Mouse (Mus musculus) C2C12 (cell line): ENCODE results near the gene Clip2. TPM values are rescaled to one million over a fixed set of nuclear protein-coding genes. Genes with fewer than 3 reads are reported as not detected.
"Not testable (repeated sequence)": the region's sequence is repeated elsewhere in the genome, so short reads cannot be mapped to it uniquely, and the experiment has no call there.

Experiments
- H3K27me3 ChIP-seq: one replicate; pipeline ENCODE4 v1.6.1; 2011; ENCODE audit not compliant: control insufficient read depth, insufficient read depth, insufficient read length
- H3K36me3 ChIP-seq: one replicate; pipeline ENCODE4 v1.6.1; 2011; ENCODE audit not compliant: control insufficient read depth, insufficient read depth
- H3K4me3 ChIP-seq: one replicate; pipeline ENCODE4 v1.5.1; 2011; ENCODE audit warnings: mild to moderate bottlenecking, control low read depth; ENCODE audit not compliant: poor library complexity, insufficient read depth, severe bottlenecking
- H3K79me2 ChIP-seq: one replicate; pipeline ENCODE4 v1.6.1; 2011; ENCODE audit not compliant: control insufficient read depth, insufficient read depth
- H3K79me3 ChIP-seq: one replicate; pipeline ENCODE4 v1.6.1; 2011; ENCODE audit warnings: low read depth, control low read depth
- H3ac ChIP-seq: one replicate; pipeline ENCODE3; 2011; ENCODE audit warnings: low read depth; ENCODE audit not compliant: control insufficient read depth, insufficient read length
- CEBPB ChIP-seq: IDR thresholded peaks from one replicate; pipeline ENCODE4 v1.6.1; 2011; ENCODE audit warnings: low read depth, mild to moderate bottlenecking, control low read depth, moderate library complexity
- CTCF ChIP-seq: IDR thresholded peaks from one replicate; pipeline ENCODE4 v1.5.1; 2011; ENCODE audit not compliant: control insufficient read depth, insufficient read depth, insufficient read length
- FOSL1 ChIP-seq: IDR thresholded peaks from one replicate; pipeline ENCODE4 v1.8.0; 2011; ENCODE audit warnings: mild to moderate bottlenecking, low read length; ENCODE audit not compliant: poor library complexity, insufficient read depth, severe bottlenecking
- MAX ChIP-seq: IDR thresholded peaks from one replicate; pipeline ENCODE4 v1.6.1; 2011; ENCODE audit warnings: mild to moderate bottlenecking, control low read depth
- MYOD1 ChIP-seq: IDR thresholded peaks from one replicate; pipeline ENCODE4 v1.6.1; 2011; ENCODE audit warnings: low read depth; ENCODE audit not compliant: control insufficient read depth, insufficient read length
- MYOG ChIP-seq: IDR thresholded peaks from one replicate; pipeline ENCODE4 v1.6.1; 2011; ENCODE audit not compliant: control insufficient read depth, insufficient read length; ENCODE audit errors: extremely low read depth
- USF1 ChIP-seq: IDR thresholded peaks from one replicate; pipeline ENCODE4 v1.6.1; 2011; ENCODE audit warnings: low read depth, mild to moderate bottlenecking, control low read depth, moderate library complexity
- polyA plus RNA-seq: library from polyadenylated mRNA; unstranded; fragments of >200 nt; fragmentation: generic; extraction: Trizol; gene quantifications from one replicate; pipeline ENCODE4 v1.2.1, GENCODE M21; 2012; ENCODE audit warnings: missing spikeins

The Clip2 gene
- polyA plus RNA-seq, 1 experiment: 15.7 TPM

DNA sequence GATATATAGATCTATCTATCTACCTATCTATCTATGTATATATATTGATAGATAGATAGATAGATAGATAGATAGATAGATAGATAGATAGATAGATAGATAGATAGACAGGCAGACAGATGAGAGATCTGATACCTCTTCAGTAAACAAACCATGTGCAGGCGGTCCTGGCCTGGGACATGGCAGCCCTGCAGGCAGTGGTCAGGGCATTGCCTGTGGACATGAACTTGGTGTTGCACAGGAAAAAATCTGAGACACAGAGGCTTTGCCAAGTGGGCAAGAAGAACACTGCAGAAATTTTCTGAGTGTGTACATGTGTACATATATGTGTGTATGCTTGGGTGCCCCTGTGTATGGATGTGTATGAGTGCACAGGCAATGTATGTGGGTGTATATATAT lies 68.9 kb downstream of the Clip2 start:
- Histone ChIP-seq H3K79me3 (no peaks in the 10 kb centered on the region), H3ac (no peak overlapping the region), H3K27me3 (no peaks in the 10 kb centered on the region), H3K79me2 (no peaks in the 10 kb centered on the region), H3K4me3 (no peak overlapping the region), H3K36me3 (no peaks in the 10 kb centered on the region)
- TF ChIP-seq MYOG: no peak
- no peak for TF ChIP-seq CTCF
- TF ChIP-seq FOSL1: no peak
- TF ChIP-seq USF1: no peak
- TF ChIP-seq MAX: no peak
- no peak for TF ChIP-seq MYOD1
- no peak for TF ChIP-seq CEBPB

DNA sequence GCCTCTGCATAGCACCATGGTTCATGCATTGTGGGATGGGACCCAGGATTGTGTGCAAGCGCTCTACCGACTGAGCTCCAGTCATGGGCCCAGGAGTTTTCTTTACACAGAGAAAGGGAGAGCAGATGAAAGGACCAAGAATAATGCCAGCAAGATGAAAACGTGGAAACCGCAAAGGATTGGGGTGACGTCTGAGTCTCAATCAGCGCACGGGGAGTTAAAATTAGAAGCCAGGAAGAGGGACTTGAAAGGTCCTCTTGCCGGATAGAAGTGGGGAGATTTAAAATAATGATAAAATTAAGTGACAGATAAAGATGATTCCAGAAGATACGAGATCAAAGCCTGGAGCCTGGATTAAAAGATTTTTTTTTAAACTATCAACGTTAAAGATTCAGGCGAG lies 69.9 kb downstream of the Clip2 start:
- Histone ChIP-seq H3K4me3 (no peak overlapping the region), H3K36me3 (no peaks in the 10 kb centered on the region), H3K27me3 (no peaks in the 10 kb centered on the region), H3K79me2 (no peaks in the 10 kb centered on the region), H3K79me3 (no peaks in the 10 kb centered on the region), H3ac (no peak overlapping the region)
- TF ChIP-seq MYOG (no peak), CTCF (no peak), FOSL1 (no peak), USF1 (no peak), MAX (no peak), MYOD1 (no peak), CEBPB (no peak)

DNA sequence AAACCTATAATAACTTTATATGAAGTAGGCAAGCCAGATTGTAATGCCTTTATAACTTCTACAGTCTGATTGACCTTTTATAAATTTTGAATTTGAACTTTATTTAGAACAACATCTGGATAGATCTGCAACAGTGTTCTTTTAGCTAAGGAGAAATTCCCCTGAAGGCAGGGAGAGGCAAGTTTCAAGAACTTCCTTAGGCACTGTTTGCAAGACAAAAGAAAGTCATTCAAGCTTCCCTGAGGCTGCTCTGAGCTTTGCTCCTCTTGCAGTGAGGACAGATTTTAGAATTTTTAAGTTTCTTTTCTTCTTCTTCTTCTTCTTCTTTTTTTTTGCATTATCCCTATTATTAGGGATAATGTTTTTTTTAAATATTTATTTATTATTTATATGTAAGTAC lies 73.3 kb downstream of the Clip2 start:
- H3K36me3 ChIP-seq, H3K79me2 ChIP-seq, H3K27me3 ChIP-seq, H3ac ChIP-seq, H3K79me3 ChIP-seq, H3K4me3 ChIP-seq: not testable (repeated sequence)

DNA sequence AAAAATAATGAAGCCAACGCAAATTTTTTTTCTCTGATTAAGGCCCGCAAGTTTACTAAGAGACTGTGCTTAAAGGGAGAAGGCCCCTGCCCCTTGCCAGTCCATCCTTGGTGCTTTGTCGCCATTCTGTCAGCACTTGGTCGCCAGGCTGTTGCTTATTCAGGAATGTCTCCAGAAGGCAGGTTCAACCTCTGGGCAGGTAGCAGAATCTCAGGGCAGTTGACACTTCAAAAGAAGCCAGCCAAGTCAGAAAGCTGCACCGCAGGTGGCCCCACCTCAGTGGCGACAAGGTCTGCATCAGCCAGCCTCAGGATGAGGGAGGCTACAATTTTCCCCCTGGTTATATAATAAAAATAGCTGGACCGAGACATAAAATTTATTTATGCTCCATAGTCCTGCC lies 76.5 kb downstream of the Clip2 start:
- H3K79me3 ChIP-seq, H3K36me3 ChIP-seq: not testable (repeated sequence)

DNA sequence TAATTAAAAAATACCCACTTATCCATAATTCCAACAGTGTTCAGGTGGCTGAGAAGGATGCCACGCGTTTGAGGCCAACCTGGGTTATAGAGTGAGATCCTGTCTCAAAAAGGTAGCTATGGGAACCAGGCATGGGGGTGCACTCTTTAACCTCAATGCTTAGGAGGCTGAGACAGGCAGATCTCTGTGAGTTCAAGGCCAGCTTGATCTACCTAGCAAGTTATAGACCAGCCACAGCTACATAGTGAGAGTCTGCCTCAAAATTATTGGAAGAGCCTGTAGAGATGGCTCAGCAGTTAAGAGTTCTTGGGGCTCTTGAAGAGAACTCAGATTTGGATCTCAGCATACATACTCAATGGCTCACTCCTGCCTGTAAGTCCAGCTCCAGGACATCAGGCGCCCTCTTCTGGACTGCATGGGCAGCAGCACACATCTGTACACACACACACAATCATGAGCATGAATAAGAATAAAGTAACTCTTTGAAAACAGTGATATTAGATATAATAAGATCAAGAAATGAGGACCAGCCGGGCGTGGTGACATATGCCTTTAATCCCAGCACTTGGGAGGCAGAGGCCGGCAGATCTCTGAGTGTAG lies 77.1 kb downstream of the Clip2 start:
- Histone ChIP-seq H3ac (no peak overlapping the region), H3K79me3 (no peaks in the 10 kb centered on the region), H3K27me3 (no peaks in the 10 kb centered on the region), H3K36me3 (no peaks in the 10 kb centered on the region), H3K79me2 (no peaks in the 10 kb centered on the region), H3K4me3 (no peak overlapping the region)
- no peak for TF ChIP-seq MYOD1

More for the DNA sequence above, 76.5 kb downstream of the Clip2 start:
- not testable (repeated sequence) for H3K4me3 ChIP-seq, H3ac ChIP-seq, H3K79me2 ChIP-seq, H3K27me3 ChIP-seq

DNA sequence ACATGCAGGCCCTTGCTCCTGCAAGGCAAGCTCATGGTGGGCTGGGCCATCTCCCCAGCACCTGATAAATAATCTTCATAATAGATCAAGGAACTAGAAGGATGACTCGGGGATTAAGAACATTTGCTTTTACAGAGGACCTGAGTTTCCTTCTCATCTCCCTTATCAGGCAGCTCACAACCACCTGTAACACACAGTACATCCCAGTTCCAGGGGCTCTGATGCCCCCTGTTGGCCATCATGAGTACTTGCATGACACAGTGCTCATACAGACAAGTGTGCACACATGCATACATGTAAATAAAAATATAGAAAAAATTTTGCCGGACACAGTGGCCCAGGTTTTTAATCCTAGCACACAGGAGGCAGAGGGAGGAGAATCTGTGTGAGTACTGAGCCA lies 78.3 kb downstream of the Clip2 start:
- Histone ChIP-seq H3K79me3 (no peaks in the 10 kb centered on the region), H3K4me3 (no peak overlapping the region), H3K27me3 (no peaks in the 10 kb centered on the region), H3K79me2 (no peaks in the 10 kb centered on the region), H3K36me3 (no peaks in the 10 kb centered on the region), H3ac (no peak overlapping the region)
- peak; percentile 4 for TF ChIP-seq CTCF
- TF ChIP-seq CEBPB: no peak
- no peak for TF ChIP-seq MYOG
- no peak for TF ChIP-seq MAX
